Mouse (Mus musculus): ENCODE measurements around the gene Fam89a. TPM values are rescaled to one million over a fixed set of nuclear protein-coding genes. Genes with fewer than 3 reads are reported as not detected.

Fam89a gene
- total RNA-seq, 2 experiments from 2014 or later: 0.48 to 0.95 TPM

Other genes starting within 250 kb of the Fam89a start
- 10 to 100 TPM; 37.8 to 43.2 TPM for gene Cog2, start 231.1 kb downstream of the Fam89a start, total RNA-seq (2021)
- gene Agt, start 182.1 kb downstream of the Fam89a start, total RNA-seq (2021): 10 to 100 TPM; 29.9 to 30.8 TPM
- under 1 TPM; 0.15 to 0.20 TPM for gene Capn9, start 175.7 kb downstream of the Fam89a start, total RNA-seq (2021)
- gene 2310022B05Rik, start 88.5 kb downstream of the Fam89a start, total RNA-seq (2021): 10 to 100 TPM; 71.9 to 76.2 TPM
- 10 to 100 TPM; 45.4 to 53.5 TPM for gene Ttc13, start 29.8 kb downstream of the Fam89a start, total RNA-seq (2021)
- gene Arv1, start 29.7 kb downstream of the Fam89a start, total RNA-seq (2021): 10 to 100 TPM; 13.7 to 13.8 TPM
- gene Trim67, start 41.3 kb upstream of the Fam89a start, total RNA-seq (2021): 1 to 10 TPM; 3.1 to 3.9 TPM
- gene Gnpat, start 111.2 kb upstream of the Fam89a start, total RNA-seq (2021): 10 to 100 TPM; 55.6 to 68.3 TPM
- gene 2810004N23Rik, start 111.3 kb upstream of the Fam89a start, total RNA-seq (2021): 10 to 100 TPM; 23.3 to 26.1 TPM
- gene Exoc8, start 145.9 kb upstream of the Fam89a start, total RNA-seq (2021): 10 to 100 TPM; 36.6 to 36.8 TPM
- 10 to 100 TPM; 14.4 to 16.1 TPM for gene Sprtn, start 146.1 kb upstream of the Fam89a start, total RNA-seq (2021)
- 10 to 100 TPM; 62.5 to 63.4 TPM for gene Egln1, start 197.5 kb upstream of the Fam89a start, total RNA-seq (2021)